Mouse (Mus musculus): ENCODE measurements around the gene Cers6. TPM values are rescaled to one million over a fixed set of nuclear protein-coding genes. Genes with fewer than 3 reads are reported as not detected.

The Cers6 gene
- polyA plus RNA-seq, 1 experiment from 2014 or later: 28.8 TPM

DNA sequence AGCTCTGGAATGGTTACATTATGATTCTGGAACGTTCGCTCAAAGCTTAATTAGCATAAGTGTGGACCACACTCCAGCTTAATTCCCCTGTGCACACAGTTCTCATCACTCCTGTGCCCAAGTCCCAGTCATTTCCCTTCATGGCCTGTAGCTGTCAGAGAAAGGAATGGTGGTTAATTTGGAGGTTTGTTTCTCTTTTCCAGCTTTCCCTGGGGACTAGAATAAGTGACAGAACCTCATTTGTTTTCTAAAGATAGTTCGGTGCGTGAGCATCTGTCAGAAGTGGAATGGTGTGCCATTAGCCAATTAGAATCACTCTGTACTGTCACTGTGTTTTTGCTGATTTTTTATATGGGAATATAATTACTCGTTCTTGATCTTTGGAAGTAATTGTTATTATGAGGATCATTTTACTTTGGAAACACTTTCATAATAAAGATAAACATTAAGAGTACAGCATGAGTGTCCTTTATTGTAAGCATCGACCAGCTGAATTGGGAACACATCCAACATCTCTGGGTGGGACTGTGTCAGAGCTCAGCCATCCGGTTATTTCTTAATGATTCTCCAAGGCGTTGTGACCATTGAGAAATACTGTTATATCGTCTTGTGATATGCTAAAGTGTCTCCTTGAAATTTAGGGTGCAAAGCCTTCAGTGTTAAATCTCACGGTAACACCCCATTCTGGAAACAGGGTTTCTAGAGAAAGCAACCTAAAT, 252.7 kb downstream of the Cers6 start:
- Histone ChIP-seq H3K4me3 (no peak overlapping the region), H3K27me3 (ENCODE audit: insufficient read depth, poor library complexity, severe bottlenecking) (no peaks in the 10 kb centered on the region), H3K36me3 (peaks cover 10% of the 10 kb centered on the region), H3K4me1 (no peaks in the 10 kb centered on the region), H3K27ac (no peak overlapping the region), H3K9me3 (0 out of 2 replicates have a peak, but pooled peaks cover 3% of the 10 kb centered on the region)
- DNase-seq (ENCODE audit: low spot score): no peak
- WGBS: 86% methylated on average over 10 of the region's 10 CpGs

DNA sequence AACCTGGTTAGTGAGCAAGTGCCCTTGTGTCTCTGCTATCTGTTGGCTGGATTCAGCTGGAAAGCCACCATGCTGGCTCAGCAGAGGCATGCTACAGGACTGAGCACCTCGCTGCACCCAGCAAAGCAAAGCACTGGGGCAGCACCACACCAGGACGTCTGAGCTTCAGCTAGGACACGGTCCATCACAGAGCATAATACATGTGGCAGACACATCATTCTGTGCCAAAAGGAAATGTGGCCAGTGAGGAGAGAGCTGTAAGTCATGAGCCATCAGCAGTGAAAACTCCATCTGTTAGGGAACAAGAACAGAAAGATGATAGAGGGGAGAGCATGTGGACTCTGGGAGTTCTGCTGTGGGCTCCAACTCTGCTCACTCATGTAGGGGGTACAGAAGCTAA, 254.7 kb downstream of the Cers6 start:
- 80% methylated on average over 3 of the region's 3 CpGs for WGBS
- Histone ChIP-seq H3K9me3 (0 out of 2 replicates have a peak, but pooled peaks cover 3% of the 10 kb centered on the region), H3K4me1 (no peaks in the 10 kb centered on the region), H3K27ac (no peak overlapping the region), H3K27me3 (ENCODE audit: insufficient read depth, poor library complexity, severe bottlenecking) (no peaks in the 10 kb centered on the region), H3K4me3 (no peak overlapping the region), H3K36me3 (peaks cover 10% of the 10 kb centered on the region)
- DNase-seq (ENCODE audit: low spot score): peak; percentile 62

DNA sequence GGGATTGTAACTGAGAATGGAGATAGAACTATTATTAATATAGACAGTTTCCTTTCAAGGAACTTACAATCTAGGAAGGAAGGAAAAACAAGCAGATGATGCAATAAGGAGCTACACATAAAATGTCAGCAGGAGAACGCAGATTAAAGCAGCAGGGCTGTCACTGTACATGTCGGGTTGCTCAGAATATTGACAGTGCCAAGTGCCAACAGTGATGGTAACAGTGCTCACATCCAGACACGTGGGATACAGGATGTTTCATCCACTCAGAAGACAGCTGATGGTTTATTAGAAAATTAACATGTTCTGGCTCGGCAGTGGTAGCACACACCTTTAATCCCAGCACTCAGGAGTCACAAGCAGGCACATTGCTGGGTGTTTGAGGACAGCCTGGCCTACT, 255.5 kb downstream of the Cers6 start:
- 73% methylated on average over 4 of the region's 4 CpGs for WGBS
- no peaks in the 10 kb centered on the region for H3K4me1 ChIP-seq
- H3K36me3 ChIP-seq: peaks cover 10% of the 10 kb centered on the region
- no peak overlapping the region for H3K27ac ChIP-seq
- 0 out of 2 replicates have a peak, but pooled peaks cover 3% of the 10 kb centered on the region for H3K9me3 ChIP-seq
- H3K27me3 ChIP-seq (ENCODE audit: insufficient read depth, poor library complexity, severe bottlenecking): no peaks in the 10 kb centered on the region
- no peak overlapping the region for H3K4me3 ChIP-seq
- DNase-seq (ENCODE audit: low spot score): no peak

DNA sequence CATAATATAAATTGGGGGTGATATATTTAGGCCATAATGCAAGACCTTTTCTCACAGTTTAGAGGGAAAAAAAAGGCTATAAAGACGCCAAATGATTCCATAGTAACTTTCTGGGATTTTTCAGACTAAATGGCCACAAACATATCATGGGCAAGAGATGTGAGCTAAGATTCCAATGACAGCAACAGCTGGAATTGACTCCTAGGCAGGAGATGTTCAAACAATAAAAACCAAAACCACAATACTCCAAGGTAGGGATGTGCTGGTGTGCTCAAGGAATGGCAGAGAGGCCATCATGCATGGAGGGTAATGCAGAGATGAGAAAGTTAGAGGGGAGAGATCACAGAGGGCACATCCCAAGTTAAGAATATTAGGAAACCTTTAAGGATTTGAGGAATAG, 257.8 kb downstream of the Cers6 start:
- no peak for DNase-seq (ENCODE audit: low spot score)
- no peak overlapping the region for H3K27ac ChIP-seq
- peaks cover 9% of the 10 kb centered on the region; the same call in 1 of the 2 replicates for H3K4me1 ChIP-seq
- H3K36me3 ChIP-seq: peaks cover 10% of the 10 kb centered on the region
- H3K4me3 ChIP-seq: no peak overlapping the region
- WGBS: 88% methylated on average over 1 of the region's 1 CpGs
- H3K27me3 ChIP-seq (ENCODE audit: insufficient read depth, poor library complexity, severe bottlenecking): no peaks in the 10 kb centered on the region
- H3K9me3 ChIP-seq: 0 out of 2 replicates have a peak, but pooled peaks cover 3% of the 10 kb centered on the region

DNA sequence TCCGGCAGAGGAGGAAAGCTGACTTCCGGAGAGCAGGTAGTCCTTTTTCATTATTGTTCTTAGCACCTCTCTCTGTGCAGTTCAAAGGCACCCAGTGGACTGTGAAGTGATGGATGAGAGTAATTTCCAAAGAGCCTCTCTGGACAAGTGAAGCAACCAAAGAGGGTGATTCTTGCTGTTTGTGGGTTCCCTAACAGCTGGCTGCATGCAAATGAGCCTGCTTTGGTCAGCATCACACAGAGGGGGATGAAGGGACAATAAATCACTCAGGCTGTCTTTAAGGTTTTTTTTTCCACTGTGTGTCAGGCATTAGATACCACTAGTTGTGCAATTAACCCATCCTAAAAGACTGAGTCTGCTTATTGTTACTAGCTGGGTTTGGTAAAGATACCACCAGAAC, 258.5 kb downstream of the Cers6 start:
- Histone ChIP-seq H3K9me3 (0 out of 2 replicates have a peak, but pooled peaks cover 3% of the 10 kb centered on the region), H3K36me3 (peaks cover 10% of the 10 kb centered on the region), H3K27me3 (ENCODE audit: insufficient read depth, poor library complexity, severe bottlenecking) (no peaks in the 10 kb centered on the region), H3K4me1 (peaks cover 9% of the 10 kb centered on the region; the same call in 1 of the 2 replicates), H3K4me3 (no peak overlapping the region), H3K27ac (no peak overlapping the region)
- DNase-seq (ENCODE audit: low spot score): no peak
- 78% methylated on average over 2 of the region's 2 CpGs for WGBS

DNA sequence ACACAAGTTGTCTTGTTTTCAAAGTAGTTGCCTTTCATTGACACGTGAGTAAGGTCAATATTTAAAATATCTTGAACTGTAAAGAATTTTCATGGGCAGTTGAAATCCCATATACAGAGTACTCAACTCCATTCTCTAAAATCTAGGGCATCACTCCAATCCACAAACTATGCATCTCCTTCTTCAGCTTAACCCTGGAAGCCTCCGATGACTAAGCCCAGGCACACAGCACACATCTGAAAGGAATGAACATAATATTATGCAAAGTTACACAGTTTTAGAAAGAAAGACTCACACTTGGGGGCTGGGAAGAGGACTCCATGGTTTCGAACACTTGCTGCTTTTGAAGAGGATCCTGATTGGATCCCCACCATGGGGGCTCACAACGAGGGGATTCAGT, 260.4 kb downstream of the Cers6 start:
- Histone ChIP-seq H3K4me1 (peaks cover 9% of the 10 kb centered on the region; the same call in 1 of the 2 replicates), H3K27ac (no peak overlapping the region), H3K4me3 (no peak overlapping the region), H3K27me3 (ENCODE audit: insufficient read depth, poor library complexity, severe bottlenecking) (no peaks in the 10 kb centered on the region), H3K9me3 (no peaks in the 10 kb centered on the region), H3K36me3 (no peaks in the 10 kb centered on the region)
- WGBS: 82% methylated on average over 4 of the region's 4 CpGs
- DNase-seq (ENCODE audit: low spot score): no peak

DNA sequence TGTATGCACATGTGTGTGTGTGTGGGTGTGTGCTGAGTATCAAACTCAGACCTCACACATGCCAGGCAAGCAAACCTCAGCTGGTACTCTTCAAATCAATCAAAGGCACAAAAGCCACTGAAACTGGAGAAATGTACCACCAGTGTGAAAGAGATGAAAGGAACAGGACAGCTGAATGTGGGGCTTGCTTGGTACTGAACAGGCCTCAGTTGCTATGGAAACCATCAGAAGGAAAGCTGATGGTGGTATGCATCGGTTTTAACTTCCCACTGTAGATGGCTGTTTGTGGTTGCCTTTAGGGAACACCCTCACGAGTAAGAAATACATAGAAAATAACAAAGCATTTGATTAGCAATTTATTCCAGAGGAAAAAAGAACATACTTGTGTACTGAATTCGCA, 264.2 kb downstream of the Cers6 start:
- DNase-seq (ENCODE audit: low spot score): peak; percentile 38
- Histone ChIP-seq H3K36me3 (no peaks in the 10 kb centered on the region), H3K4me3 (no peak overlapping the region), H3K27ac (no peak overlapping the region), H3K4me1 (peaks cover 23% of the 10 kb centered on the region; the same call in 1 of the 2 replicates), H3K9me3 (no peaks in the 10 kb centered on the region), H3K27me3 (ENCODE audit: insufficient read depth, poor library complexity, severe bottlenecking) (no peaks in the 10 kb centered on the region)
- WGBS: 73% methylated on average over 3 of the region's 3 CpGs

DNA sequence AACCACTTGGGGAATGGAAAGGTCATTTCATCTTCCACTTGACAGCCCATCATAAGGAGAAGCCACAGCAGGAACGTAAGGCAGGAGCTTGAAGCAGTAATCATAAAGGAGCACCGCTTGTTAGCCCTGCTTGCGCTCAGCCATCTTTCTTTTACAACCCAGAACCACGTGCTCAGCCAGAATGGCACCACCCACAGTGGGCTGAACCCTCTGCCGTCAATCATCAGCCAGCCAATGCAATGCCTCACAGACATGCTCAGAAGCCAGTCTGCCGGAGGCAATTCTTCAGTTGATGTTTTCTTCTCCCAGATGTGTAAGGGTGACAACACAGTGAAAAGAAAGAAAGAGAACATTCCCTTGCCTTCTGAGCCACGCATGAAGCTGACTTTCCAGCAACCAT, 267.1 kb downstream of the Cers6 start:
- no peak overlapping the region for H3K4me3 ChIP-seq
- 86% methylated on average over 7 of the region's 7 CpGs for WGBS
- H3K4me1 ChIP-seq: peaks cover 28% of the 10 kb centered on the region
- no peak overlapping the region for H3K27ac ChIP-seq
- no peaks in the 10 kb centered on the region for H3K27me3 ChIP-seq (ENCODE audit: insufficient read depth, poor library complexity, severe bottlenecking)
- peak; percentile 45 for DNase-seq (ENCODE audit: low spot score)
- H3K36me3 ChIP-seq: no peaks in the 10 kb centered on the region
- H3K9me3 ChIP-seq: no peaks in the 10 kb centered on the region

DNA sequence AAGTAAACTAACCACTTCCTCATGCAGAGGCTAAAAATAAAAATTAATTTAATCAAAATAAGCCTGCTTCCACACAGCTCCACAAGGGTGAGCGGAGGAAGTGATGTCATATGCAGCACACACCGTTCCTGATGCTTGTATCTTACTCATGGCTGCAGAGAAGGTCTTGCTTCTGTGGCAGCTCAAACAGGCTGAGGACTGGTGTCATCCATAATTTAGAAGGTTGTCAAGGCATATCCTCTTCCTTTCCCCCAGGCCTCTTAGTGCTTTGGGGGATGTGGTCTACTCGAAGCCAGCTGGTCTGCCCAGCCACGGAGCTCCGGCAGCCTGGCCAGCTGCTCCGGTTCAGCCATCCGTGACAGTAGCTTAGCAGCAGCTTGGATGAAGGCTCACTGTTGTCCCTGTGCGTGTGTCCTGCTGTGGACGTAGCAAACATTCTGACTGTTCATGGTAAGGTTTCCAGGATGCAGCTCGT, 267.7 kb downstream of the Cers6 start:
- H3K27me3 ChIP-seq (ENCODE audit: insufficient read depth, poor library complexity, severe bottlenecking): no peaks in the 10 kb centered on the region
- H3K4me1 ChIP-seq: peaks cover 26% of the 10 kb centered on the region
- H3K4me3 ChIP-seq: no peak overlapping the region
- 74% methylated on average over 10 of the region's 10 CpGs for WGBS
- DNase-seq (ENCODE audit: low spot score): peak; percentile 53
- no peaks in the 10 kb centered on the region for H3K9me3 ChIP-seq
- H3K27ac ChIP-seq: peak overlapping the region; percentile 47; the same call in 1 of the 2 replicates
- H3K36me3 ChIP-seq: no peaks in the 10 kb centered on the region

DNA sequence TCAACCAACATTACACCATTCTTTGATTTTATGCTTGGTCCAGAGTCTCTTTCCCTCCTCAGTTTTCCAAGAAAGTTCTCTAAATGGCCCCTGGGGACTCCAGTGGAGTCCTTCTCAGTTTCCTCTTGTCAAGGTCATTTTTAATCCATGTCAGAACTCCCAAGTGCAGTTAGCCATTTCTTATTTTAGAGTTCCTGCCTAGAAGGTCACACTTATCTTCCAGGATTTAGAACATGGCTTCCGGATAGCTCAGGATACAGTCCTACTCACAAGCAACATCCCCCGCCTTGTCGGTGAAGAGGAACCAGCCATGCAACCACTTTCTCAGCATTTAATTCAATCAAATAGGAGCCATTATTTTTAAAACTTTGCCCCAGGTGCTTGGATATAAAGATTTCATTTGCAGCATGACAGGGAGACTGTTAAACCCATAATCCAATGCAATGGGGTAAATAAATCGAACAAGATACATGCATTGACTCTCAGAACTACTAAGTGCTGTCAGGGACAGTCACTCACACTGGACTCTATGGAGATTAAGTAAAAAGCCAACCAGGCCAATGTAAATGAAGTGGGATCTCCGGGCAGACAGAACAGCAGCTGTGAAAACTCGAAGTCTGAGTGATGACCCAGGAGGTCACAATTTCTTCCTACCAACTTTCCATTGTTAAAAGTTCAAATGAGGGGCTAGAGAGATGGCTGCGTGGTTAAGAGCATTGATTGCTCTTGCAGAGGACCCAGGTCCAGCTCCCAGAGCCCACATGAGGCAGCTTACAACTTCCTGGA, 268.4 kb downstream of the Cers6 start:
- H3K27ac ChIP-seq: peak overlapping the region; percentile 47; the same call in 1 of the 2 replicates
- no peaks in the 10 kb centered on the region for H3K9me3 ChIP-seq
- DNase-seq (ENCODE audit: low spot score): peak; percentile 45
- H3K4me3 ChIP-seq: no peak overlapping the region
- no peaks in the 10 kb centered on the region for H3K27me3 ChIP-seq (ENCODE audit: insufficient read depth, poor library complexity, severe bottlenecking)
- peaks cover 26% of the 10 kb centered on the region for H3K4me1 ChIP-seq
- no peaks in the 10 kb centered on the region for H3K36me3 ChIP-seq
- WGBS: 66% methylated on average over 7 of the region's 7 CpGs

DNA sequence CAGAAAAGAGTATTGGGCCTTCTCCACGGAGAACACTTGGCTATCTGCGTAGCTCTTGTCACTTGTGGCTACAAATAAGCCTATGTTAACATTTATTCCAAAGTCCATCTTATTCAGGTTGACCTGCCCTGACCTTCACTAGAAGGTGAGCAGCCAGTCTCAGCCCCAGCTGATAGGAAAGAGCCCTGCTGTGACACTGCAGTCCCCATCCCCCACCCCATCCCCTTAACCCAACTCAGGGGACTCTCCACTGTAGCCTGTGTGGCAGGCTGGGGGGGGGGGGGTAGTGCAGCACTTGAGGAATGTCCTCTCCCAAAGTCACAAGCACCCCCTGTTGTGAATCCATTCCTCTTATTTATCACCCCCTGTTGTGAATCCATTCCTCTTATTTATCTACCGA, 270.8 kb downstream of the Cers6 start:
- DNase-seq (ENCODE audit: low spot score): no peak
- Histone ChIP-seq H3K27me3 (ENCODE audit: insufficient read depth, poor library complexity, severe bottlenecking) (no peaks in the 10 kb centered on the region), H3K36me3 (no peaks in the 10 kb centered on the region), H3K9me3 (no peaks in the 10 kb centered on the region), H3K4me3 (no peak overlapping the region), H3K4me1 (peaks cover 39% of the 10 kb centered on the region), H3K27ac (no peak overlapping the region)
- 28% methylated on average over 3 of the region's 3 CpGs for WGBS

DNA sequence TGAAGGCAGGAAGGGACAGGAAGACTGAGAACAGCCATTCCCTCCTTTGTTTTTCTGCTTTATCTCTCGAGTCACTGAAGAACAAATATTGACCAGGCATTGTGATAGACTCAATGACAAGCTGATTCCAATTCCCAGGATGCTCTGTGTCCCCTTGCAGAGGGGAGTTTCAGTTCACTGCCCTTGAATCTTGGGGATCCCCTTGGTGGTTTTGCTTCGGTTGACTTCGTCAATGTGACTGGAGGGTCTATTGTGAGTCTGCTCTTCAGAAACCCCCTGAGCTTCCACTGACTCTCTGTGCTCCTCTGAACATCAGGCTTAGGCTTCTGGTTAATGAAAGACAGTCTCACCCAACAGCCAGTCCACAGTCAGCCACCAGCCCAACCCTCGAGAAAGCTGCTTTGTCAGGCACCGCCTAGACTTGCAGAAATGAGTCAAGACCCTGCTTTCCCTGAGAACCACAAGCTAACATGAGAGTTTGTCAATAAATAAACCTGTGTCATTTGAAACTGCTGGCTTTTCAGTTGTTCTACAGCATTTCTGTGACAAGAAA, 271.3 kb downstream of the Cers6 start:
- no peaks in the 10 kb centered on the region for H3K27me3 ChIP-seq (ENCODE audit: insufficient read depth, poor library complexity, severe bottlenecking)
- H3K9me3 ChIP-seq: no peaks in the 10 kb centered on the region
- H3K4me3 ChIP-seq: no peak overlapping the region
- whole genome bisulfite sequencing: 35% methylated on average over 5 of the region's 5 CpGs
- no peak for DNase-seq (ENCODE audit: low spot score)
- peaks cover 39% of the 10 kb centered on the region for H3K4me1 ChIP-seq
- 0 out of 2 replicates have a peak overlapping the region, but pooled peaks have one; percentile 42 for H3K27ac ChIP-seq
- no peaks in the 10 kb centered on the region for H3K36me3 ChIP-seq

DNA sequence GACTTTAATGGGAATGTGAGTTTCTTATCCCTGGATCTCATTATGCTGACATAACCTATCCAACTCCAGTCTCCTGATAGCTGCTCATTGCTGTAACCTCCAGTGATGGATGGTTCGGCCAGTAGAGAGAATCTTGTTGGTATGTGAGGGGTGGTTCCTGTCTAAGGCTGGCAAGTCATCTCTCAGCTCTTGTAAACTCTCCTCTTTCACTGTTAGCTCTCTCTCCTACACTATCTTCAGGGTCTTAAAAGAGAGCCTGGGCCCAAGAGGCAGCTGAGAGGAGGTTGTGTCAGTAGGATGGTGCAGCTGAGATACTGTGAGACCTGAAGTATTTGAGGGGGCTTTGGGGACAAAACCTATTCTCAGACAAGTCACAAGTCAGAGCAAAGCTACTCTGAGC, 272.9 kb downstream of the Cers6 start:
- Histone ChIP-seq H3K36me3 (no peaks in the 10 kb centered on the region), H3K27me3 (ENCODE audit: insufficient read depth, poor library complexity, severe bottlenecking) (no peaks in the 10 kb centered on the region), H3K27ac (no peak overlapping the region), H3K9me3 (no peaks in the 10 kb centered on the region), H3K4me3 (no peak overlapping the region), H3K4me1 (peaks cover 35% of the 10 kb centered on the region)
- peak; percentile 33 for DNase-seq (ENCODE audit: low spot score)
- 47% methylated on average over 1 of the region's 1 CpGs for WGBS
